Mouse (Mus musculus) megakaryocyte progenitor cell, adult 5-6 weeks (primary cell): ENCODE data around the gene Snrnp25. TPM values are rescaled to one million over a fixed set of nuclear protein-coding genes. Genes with fewer than 3 reads are reported as not detected.
A peak's percentile ranks its signal among the peaks of the same experiment; 100 is the strongest.

Experiments used
- ATAC-seq: replicated peaks from 2 replicates; pipeline ENCODE4 v1.8.0; 2016; ENCODE audit warnings: mild to moderate bottlenecking, moderate TSS enrichment, inconsistent platforms; ENCODE audit not compliant: poor library complexity
- total RNA-seq, 2 experiments: library from RNA; stranded (forward) in 1 of 2; stranded (reverse) in 1 of 2; fragments of 157-497, 149-512 nt in 1 of 2; fragments of 200-1000 nt in 1 of 2; gene quantifications; 2 replicates each; pipeline versions ENCODE4 v1.2.3 to v1.2.4; 2015 to 2017

Gene Snrnp25
- total RNA-seq (2015) (56.5 and 60.4 TPM in 2 replicates), total RNA-seq (2017) (70.3 and 82.6 TPM in 2 replicates)

- peak; percentile 94 for ATAC-seq
Measured at GRCm38 (mm10) chr11:32205058-32205873, at the start of gene Snrnp25. Gene Snrnp25 (plus strand): TSS chr11:32205415.

DNA sequence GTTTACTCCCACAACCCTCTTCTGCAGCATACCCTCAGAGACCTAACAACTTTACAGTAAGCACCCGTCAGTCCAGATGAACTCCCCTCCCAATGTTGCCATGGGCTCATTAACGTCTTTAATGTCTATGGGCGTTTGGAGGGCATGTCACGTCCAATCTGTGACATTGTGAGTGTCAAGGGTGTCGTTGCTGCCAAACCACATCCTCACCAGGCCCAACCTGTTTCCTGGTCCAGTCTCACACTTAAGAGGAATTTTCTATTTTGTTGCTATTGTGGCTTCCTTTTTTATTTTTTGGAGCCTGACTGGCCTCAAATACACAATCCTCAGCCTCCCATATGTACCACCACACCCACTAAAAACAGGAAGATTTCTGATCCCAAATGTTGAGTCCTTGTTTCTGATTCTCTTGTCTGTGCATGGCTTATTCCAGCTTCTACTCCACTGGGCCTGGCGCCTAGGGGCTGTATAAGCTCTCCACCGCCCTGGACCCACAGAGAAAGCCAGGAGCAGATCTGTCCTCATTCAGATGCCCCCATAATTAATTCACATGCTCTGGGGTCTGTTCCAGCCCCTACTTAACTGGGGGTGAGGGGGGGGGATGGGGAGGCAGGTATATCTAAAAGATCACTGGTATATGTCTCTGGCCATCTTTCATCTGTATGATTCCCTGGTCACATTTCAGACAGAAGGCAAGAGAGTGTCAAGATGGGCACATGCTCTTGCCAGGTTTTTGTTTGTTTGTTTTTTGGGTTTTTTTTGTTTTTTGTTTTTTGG is 48.2 kb upstream of the Snrnp25 start:
- peak; percentile 66 for ATAC-seq

GRCm38 (mm10) chr11:32157791-32158594 is 47.2 kb upstream of the Snrnp25 start:
- no peak for ATAC-seq

GRCm38 (mm10) chr11:32159176-32159575 is 46.0 kb upstream of the Snrnp25 start:
- no peak for ATAC-seq

DNA sequence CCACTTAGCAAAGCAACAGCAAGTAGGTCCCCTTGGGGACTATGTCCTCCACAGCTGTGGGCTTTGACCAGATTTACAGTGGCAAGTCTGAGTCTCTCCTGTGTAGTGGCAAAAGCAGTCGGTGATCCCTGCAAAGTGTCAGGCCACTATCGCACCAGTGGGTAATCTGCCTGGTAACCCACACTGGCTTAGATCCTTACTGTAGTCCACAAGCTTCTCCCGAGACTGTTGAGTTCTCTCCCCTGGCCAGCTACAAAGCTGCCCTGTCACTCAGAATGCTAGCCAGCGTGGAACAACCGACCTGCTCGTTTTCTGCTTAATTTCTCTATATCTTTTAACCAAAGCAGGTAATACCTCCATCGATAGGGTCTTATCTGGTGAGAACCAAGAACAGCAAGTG is 44.9 kb upstream of the Snrnp25 start:
- no peak for ATAC-seq

- ATAC-seq, result no peak
Measured at GRCm38 (mm10) chr11:32161500-32161899, 43.7 kb upstream of the Snrnp25 start.

DNA sequence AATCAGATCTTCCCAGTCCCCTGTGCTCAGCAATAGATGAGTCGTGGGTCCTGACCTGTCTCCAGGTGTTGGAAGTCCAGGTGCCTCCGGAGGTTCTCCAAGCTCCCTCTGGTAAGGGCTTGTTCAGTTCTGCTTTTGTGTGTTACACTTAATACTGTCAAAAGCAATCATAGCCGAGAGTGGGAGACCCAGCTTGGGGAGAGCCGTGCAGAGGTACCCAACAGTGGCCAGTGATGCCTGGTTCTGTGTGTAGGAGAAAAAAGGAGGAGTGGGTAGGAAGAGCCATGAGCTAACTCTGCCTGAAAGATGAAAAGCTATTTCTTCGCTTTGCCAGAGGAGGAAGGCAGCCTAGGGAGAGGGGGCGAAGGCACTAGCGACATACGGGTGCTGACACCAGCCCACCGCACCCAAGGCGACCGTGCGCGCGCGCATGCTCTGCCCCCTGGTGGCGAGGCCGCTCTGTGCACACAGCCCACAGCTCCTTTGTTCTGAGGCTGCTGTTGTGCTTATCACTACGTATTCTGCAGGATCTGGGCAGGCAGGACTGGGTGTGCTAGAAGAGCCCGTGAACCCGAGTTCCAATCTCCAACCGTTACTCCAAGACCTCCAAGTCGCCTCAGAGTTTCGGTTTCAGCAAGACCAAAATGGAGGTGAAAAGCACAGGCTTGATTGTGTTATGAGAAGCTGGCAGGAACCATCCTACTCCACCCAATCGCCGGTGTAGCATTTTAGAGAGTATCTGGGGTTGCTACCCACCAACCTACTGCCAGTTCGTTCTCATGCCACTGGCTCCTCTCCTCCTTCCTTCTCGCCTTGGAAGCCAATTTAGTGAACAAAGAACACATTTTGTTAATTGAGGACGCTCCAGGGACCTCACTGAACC is 43.1 kb upstream of the Snrnp25 start:
- peak; percentile 100 for ATAC-seq

DNA sequence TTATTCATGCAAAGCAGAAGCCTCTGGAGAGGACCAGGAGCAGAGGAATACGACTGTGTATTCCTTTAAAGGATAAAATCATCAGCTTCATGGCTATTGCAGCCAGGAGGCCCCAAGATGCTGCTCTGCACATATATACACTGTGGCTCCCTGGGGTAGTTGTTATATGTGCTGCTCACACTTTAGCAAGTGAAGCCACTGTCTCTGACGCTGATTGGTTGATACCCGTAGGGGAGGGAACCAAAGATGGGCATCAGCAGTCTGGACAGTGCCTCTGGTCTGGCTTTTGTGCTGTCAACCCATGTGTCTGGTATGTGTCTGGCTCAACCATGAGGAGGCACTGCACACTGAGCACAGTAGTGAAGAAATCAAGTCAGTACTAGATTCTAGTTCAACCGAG is 38.5 kb upstream of the Snrnp25 start:
- no peak for ATAC-seq

DNA sequence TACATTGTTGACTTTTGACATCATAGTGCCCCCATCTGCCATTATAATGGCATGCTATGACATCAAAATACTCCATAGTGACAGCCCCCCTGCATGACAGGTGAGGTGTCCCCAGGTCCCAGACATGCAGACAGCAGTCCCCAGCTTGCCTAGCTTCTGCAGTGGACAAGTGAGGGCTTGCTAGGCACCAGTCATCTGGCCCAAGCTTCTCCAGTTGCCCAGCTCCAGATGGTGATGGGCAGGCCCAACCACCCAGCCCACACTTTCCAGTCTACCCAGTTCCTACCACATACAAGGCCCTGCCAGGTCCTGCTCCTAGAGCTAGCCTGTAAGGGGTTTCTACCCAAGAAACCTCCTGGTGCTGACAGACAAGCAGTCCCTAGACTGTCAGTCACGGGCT is 26.7 kb upstream of the Snrnp25 start:
- no peak for ATAC-seq

GRCm38 (mm10) chr11:32181246-32181645 is 24.0 kb upstream of the Snrnp25 start:
- no peak for ATAC-seq

DNA sequence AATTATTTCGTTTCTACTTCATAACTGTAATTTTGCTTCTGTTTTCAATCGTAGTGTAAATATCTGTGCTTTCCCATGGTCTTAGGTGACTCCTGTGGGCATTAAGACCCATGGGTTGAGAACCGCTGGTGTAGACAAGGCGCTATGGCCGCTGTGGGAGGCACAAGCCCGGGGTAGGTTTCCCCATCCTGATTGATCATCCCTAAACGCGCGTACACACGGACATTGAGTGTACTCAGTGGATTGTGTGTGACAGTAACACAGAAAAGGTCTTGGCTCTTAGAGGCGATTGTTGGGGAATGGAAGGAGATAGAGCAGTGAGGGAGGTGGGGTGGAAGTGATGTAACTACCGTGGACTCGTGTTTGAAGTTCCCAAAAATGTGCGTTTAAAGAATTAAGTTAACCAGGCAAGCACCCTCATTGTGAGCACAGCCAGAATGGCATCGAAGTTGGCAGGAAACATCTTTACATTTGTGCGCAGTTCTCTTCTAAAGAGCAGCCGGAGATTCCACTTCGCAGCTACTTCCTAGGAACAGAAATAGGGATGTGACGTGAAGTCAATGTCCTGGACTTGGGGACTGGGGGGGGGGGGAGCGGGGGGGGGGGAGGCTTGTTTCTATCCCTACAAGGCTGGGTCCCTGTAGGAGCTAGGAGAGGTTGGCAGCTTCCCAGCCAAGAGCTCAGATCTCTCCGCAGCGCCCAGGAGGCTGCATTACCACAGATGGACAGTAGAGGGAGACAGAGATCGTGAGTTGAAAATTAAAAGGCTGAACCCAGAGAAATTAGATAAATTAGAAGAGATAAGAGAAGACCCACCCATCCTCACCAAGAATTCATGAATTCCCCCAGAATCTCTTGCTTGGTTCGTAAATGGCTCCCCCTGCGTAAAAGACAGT is 23.0 kb upstream of the Snrnp25 start:
- ATAC-seq, result peak; percentile 93

GRCm38 (mm10) chr11:32184469-32184868 is 20.7 kb upstream of the Snrnp25 start:
- ATAC-seq, result no peak

GRCm38 (mm10) chr11:32186031-32186430 is 19.2 kb upstream of the Snrnp25 start:
- no peak for ATAC-seq

- no peak for ATAC-seq
Measured at GRCm38 (mm10) chr11:32187256-32187655, 18.0 kb upstream of the Snrnp25 start.

- ATAC-seq, result no peak
Measured at GRCm38 (mm10) chr11:32188881-32189280, 16.3 kb upstream of the Snrnp25 start.

- ATAC-seq, result no peak
Measured at GRCm38 (mm10) chr11:32189434-32189833, 15.8 kb upstream of the Snrnp25 start.

GRCm38 (mm10) chr11:32190119-32190518 is 15.1 kb upstream of the Snrnp25 start:
- ATAC-seq, result no peak

GRCm38 (mm10) chr11:32190603-32191110 is 14.6 kb upstream of the Snrnp25 start:
- no peak for ATAC-seq

GRCm38 (mm10) chr11:32193156-32193555 is 12.1 kb upstream of the Snrnp25 start:
- ATAC-seq, result no peak
